Mouse (Mus musculus) c-Kit-positive CD71-negative TER-119-negative erythroid progenitor cells, embryonic 14.5 days (primary cell): Measurements from ENCODE around the gene Coasy.
A peak's percentile ranks its signal among the peaks of the same experiment; 100 is the strongest.

Experiments
- DNase-seq: peaks from one replicate; pipeline ENCODE4 v3.0.0-alpha.2; 2013; ENCODE audit warnings: low read depth

Coasy gene

GRCm38 (mm10) chr11:101082208-101083082, at the start of gene Coasy:
TSS of gene Coasy (plus strand) at chr11:101082565.
- peak; percentile 82 for DNase-seq

- DNase-seq, result no peak
Observed at GRCm38 (mm10) chr11:101033856-101034500, 48.4 kb upstream of the Coasy start.

GRCm38 (mm10) chr11:101034614-101035327, 47.6 kb upstream of the Coasy start:
- no peak for DNase-seq

- no peak for DNase-seq
Observed at GRCm38 (mm10) chr11:101035328-101035695, 47.1 kb upstream of the Coasy start.

GRCm38 (mm10) chr11:101037795-101038194, 44.6 kb upstream of the Coasy start:
- no peak for DNase-seq

- DNase-seq, result no peak
Observed at GRCm38 (mm10) chr11:101045826-101046225, 36.5 kb upstream of the Coasy start.

GRCm38 (mm10) chr11:101046440-101046839, 35.9 kb upstream of the Coasy start:
- no peak for DNase-seq

GRCm38 (mm10) chr11:101047502-101047901, 34.9 kb upstream of the Coasy start:
- DNase-seq, result no peak

- DNase-seq, result no peak
Observed at GRCm38 (mm10) chr11:101050359-101050758, 32.0 kb upstream of the Coasy start.

- DNase-seq, result no peak
Observed at GRCm38 (mm10) chr11:101051051-101051493, 31.3 kb upstream of the Coasy start.

- no peak for DNase-seq
Observed at GRCm38 (mm10) chr11:101051617-101052016, 30.7 kb upstream of the Coasy start.

GRCm38 (mm10) chr11:101052751-101053473, 29.5 kb upstream of the Coasy start:
- no peak for DNase-seq

GRCm38 (mm10) chr11:101053974-101054373, 28.4 kb upstream of the Coasy start:
- no peak for DNase-seq

- no peak for DNase-seq
Observed at GRCm38 (mm10) chr11:101055418-101055817, 26.9 kb upstream of the Coasy start.

GRCm38 (mm10) chr11:101056885-101057284, 25.5 kb upstream of the Coasy start:
- DNase-seq, result no peak

GRCm38 (mm10) chr11:101057860-101058259, 24.5 kb upstream of the Coasy start:
- peak; percentile 77 for DNase-seq

GRCm38 (mm10) chr11:101058726-101059125, 23.6 kb upstream of the Coasy start:
- DNase-seq, result no peak

- DNase-seq, result no peak
Observed at GRCm38 (mm10) chr11:101059473-101059872, 22.9 kb upstream of the Coasy start.

- DNase-seq, result no peak
Observed at GRCm38 (mm10) chr11:101060126-101060525, 22.2 kb upstream of the Coasy start.

GRCm38 (mm10) chr11:101061049-101061448, 21.3 kb upstream of the Coasy start:
- no peak for DNase-seq

- no peak for DNase-seq
Observed at GRCm38 (mm10) chr11:101062165-101062884, 20.0 kb upstream of the Coasy start.
